Mouse (Mus musculus): ENCODE measurements around the gene Leng1.

Leng1 gene

DNA sequence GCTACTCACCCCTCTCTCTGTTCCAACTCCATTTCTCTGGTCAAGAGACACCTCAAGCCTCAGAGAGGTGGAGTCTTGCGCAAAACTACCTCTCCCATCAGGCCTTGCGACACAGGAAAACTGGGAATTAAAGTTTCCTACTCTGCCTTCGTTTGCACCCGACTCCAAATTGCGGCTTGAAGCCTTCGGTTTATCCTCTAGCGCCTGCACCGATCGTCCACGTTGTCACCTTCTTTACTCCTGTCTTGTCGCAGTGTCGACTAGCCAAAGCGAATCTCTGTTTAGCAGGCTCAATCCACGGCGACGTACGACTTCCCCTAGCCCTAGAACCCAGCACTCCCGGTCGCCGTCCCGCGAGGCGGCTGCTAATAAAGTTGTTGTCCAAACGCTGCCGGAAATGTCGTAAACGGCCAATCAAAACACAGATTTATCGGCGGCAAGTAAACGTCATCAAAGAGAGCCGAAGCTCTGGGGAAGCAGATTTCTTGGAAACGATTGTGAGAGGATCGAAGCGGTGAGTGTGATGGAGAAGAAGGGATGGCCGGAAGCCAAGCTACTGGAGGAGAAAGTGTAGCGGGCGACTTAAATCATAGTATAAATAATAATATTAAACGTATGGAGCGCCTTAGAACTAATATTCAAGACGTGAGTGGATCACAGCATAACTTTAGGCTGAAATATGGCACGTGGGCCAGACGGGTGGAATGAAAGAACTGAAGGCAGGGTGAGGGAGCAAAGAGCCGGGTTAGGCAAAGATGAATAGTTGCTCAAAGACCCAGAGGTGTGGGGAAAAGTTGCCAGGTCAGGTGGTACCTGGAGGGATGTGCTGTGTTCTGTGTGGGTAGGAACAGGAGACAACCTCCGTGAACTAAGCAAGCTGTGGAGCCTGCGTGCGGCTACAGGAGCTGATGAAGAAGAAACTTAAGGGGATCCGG, 35.8 kb downstream of the Leng1 start, which contains the start of the genes Tfpt and Prpf31:
Gene Tfpt, minus strand, starts transcription at position 387 of the 935 bp plus-strand sequence.
Gene Prpf31, plus strand, starts transcription at position 443 of the 935 bp plus-strand sequence.
- peak; percentile 94 for DNase-seq (ENCODE audit: low spot score)

DNA sequence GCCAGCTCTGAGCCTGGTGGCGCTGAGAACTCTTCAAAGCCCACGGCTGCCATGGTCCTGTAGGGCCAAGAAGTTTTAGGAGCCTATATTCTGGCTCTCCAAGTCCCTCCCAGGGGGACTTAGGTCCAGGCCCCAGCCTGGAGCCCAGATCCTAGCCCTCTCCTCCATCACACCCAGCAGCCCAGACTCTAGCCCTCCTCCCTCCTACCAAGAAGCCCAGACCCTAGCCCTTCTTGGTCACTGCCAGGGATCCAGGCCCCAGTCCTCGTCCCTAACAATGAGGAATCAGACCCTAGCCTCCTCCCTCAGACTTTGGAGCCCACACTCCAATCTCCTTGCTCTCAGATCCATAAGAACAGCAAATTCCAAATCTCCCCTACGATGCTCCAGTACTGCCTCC, 36.6 kb downstream of the Leng1 start:
- DNase-seq (ENCODE audit: low spot score), result no peak

DNA sequence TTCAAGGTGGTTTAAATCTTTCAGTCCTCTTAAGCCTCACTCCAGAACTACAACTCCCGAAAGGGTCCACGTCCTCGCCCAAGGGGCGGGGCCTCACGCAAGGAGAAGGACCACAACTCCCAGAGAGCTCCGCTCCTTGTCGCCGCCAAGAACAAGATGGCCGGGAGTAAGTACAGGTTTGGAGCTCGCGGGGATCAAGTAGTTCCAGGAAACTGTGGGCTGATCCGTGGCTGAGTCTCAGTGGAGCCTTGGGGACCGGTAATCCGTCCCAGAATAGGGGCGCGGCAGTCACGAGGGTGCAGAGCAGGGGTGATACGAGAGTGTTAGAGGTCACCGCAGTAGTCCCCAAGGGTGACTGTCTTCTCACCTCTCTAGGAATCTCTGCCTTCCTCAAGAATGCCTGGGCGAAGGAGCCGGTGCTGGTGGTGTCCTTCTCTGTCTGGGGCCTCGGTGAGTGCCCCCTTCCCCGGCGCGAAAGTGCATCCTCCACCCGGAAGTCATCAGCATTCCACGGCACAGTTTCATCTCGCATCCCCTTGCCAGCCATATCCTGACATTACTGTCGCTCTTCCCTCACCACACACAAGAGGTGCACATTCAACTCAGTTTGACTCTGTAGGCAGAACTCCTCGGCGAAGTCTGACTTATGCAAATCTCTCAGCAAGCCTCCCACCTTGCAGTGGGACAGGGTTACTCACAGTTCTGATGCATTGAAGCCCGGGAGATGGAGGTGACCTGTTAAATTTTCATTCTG, 48.2 kb downstream of the Leng1 start, which contains the start of gene Ndufa3:
Gene Ndufa3, plus strand, starts transcription at position 132 of the 754 bp plus-strand sequence.
- peak; percentile 88 for DNase-seq (ENCODE audit: low spot score)

DNA sequence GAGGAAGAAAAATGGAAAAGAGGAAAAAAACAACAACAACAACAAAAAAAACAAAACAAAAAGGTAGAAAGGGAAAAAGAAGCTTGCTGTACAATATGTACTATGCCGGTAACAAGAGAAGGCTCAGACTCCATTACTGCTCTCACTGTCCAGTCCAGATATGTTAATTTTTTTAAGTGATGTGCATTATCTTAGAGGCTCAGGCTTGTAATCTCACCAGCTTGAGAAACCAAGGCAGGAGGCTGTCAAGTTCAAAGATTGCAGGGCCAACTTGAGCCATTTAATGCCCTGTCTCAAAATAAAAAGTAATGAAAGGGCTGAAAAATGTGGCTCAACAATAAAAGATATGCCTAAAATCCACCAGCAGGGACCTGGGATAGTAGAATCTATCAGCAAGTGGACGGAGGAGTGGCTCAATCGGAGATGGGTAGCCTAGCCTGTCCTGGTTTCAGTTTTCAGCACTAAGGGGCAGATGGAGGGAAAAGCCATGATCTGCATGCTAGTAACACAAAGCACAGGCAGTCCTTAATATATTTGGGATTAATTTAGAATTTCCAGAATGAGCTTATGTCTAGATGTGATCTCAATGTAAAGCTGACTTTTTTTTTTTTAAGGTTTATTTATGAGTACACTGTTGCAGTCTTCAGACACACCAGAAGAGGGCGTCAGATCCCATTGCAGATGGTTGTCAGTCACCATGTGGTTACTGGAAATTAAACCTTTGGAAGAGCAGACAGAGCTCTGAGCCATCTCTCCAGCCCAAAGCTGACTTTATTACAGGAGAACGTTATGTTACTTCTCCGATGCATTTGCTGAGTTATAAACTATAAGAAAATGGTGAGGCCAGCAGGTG, 49.0 kb downstream of the Leng1 start:
- DNase-seq (ENCODE audit: low spot score), result no peak

DNA sequence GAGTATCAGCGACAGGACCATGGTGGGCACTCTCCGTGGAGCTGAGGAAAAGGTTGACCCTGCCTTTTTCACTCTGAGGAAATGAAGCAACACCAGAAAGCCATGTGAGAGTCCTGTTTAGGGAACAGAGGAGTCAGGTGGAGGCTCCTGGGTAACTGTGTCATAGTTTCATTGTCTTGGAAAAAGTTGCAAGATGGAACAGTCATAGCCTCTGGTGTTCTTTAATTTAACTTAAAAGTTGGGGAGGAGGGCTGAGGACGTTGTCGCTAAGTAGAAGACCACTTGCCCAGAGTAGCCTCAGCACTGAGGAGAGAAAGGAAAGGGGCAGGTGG, 49.6 kb downstream of the Leng1 start, which contains the start of gene Oscar:
Gene Oscar, minus strand, starts transcription at position 101 of the 332 bp plus-strand sequence.
- no peak for DNase-seq (ENCODE audit: low spot score)

- no peak for DNase-seq (ENCODE audit: low spot score)
Measured at GRCm38 (mm10) chr7:3614021-3614420, 51.6 kb downstream of the Leng1 start.

DNA sequence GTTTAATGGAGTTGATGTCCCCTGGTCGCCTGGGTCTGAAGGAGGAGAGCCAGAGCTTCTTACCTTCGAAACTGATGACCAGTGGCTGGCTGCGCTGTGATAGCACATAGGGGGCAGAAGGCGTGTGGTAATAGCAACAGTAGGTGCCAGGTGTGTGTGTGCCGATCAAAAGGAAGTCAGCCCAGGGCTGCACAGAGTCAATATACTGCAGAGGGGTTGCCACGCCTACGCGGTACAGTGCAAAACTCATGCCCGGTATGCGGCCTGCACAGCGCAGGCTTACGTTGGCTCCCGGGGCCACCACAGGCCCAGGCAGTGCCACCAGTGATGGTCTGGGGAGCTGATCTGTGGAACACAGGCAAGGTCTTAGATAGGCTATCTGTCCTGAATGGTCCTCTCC, 54.6 kb downstream of the Leng1 start:
- DNase-seq (ENCODE audit: low spot score), result no peak

DNA sequence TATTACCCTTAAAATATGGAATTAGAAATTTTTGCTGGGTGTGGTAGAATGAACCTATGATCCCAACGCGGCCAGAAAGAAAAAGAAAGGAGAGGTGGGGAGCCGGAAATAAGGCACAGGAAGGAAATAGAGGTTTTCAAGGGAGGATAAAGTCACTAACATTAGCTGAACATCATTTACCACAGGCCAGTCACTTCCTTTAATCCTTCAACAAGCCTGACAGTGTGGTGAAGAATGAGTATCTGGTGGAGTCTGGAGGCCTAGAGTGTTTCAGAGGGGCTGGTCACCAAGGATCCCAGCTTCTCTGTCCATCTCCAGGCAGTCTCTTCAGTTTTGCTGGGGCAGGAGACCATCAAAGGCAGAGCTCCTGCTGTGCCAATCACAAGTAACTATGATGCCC, 55.2 kb downstream of the Leng1 start:
- no peak for DNase-seq (ENCODE audit: low spot score)

All from layer of hippocampus, adult 11-12 months (tissue).